7 mouse cellular contexts compared by ENCODE assay signal in the genomic region with DNA sequence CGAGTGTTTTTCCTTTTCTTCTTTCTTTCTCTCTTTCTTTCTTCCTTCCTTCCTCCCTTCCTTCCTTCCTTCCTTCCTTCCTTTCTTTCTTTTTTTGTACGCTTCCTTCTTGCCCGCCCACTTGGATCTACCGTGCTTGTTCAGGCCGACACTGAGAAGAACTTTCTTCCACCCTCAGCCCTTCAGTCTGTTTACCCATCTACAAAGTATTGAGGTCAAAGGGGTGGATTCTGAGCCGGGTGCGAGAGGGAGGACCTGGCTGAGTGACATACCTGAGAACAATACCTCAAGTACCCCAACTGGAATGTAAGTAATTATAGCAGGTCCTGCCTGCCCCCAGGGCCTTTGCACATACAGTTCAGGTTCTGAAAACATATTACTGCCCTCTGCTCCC. TPM values are rescaled to one million over a fixed set of nuclear protein-coding genes. Genes with fewer than 3 reads are reported as not detected.
DNase-seq lines count a peak whose midpoint lies in the region; ATAC-seq lines count a peak whose summit lies in the region.

No protein-coding gene starts in this region.

- H3K27ac ChIP-seq in neural tube, embryonic 11.5 days (ENCODE audit: low read depth, low read length) = peak overlapping the region; percentile 82
- H3K27ac ChIP-seq in forebrain, embryonic 13.5 days = peak overlapping the region; percentile 57; the same call in 1 of the 2 replicates
- H3K27ac ChIP-seq in limb, embryonic 15.5 days = 0 out of 2 replicates have a peak overlapping the region, but pooled peaks have one; percentile 38
- peak overlapping the region; percentile 80; the same call in 1 of the 2 replicates for H3K27ac ChIP-seq in stomach, embryonic 15.5 days

- H3K36me3 ChIP-seq in neural tube, embryonic 11.5 days (ENCODE audit: control insufficient read depth, insufficient read depth, low read length) = peaks cover 2% of the 10 kb centered on the region; the same call in 1 of the 2 replicates
- peaks cover 41% of the 10 kb centered on the region for H3K36me3 ChIP-seq in forebrain, embryonic 13.5 days (ENCODE audit: poor library complexity, severe bottlenecking)
- H3K36me3 ChIP-seq in limb, embryonic 15.5 days = peaks cover 23% of the 10 kb centered on the region
- H3K36me3 ChIP-seq in stomach, embryonic 15.5 days = peaks cover 3% of the 10 kb centered on the region; the same call in 1 of the 2 replicates

- H3K27me3 ChIP-seq in neural tube, embryonic 11.5 days (ENCODE audit: control insufficient read depth, insufficient read depth, low read length) = no peaks in the 10 kb centered on the region
- no peaks in the 10 kb centered on the region for H3K27me3 ChIP-seq in forebrain, embryonic 13.5 days
- H3K27me3 ChIP-seq in limb, embryonic 15.5 days = no peaks in the 10 kb centered on the region
- H3K27me3 ChIP-seq in stomach, embryonic 15.5 days (replicated peaks) = no peaks in the 10 kb centered on the region

- H3K4me3 ChIP-seq in neural tube, embryonic 11.5 days (ENCODE audit: low read depth, low read length) = peak overlapping the region; percentile 89
- H3K4me3 ChIP-seq in forebrain, embryonic 13.5 days = peak overlapping the region; percentile 92
- peak overlapping the region; percentile 73 for H3K4me3 ChIP-seq in limb, embryonic 15.5 days
- peak overlapping the region; percentile 82 for H3K4me3 ChIP-seq in stomach, embryonic 15.5 days (replicated peaks)

- H3K4me1 ChIP-seq in neural tube, embryonic 11.5 days (ENCODE audit: control insufficient read depth, insufficient read depth, low read length) = peaks cover 12% of the 10 kb centered on the region
- peaks cover 54% of the 10 kb centered on the region for H3K4me1 ChIP-seq in forebrain, embryonic 13.5 days
- H3K4me1 ChIP-seq in limb, embryonic 15.5 days = peaks cover 37% of the 10 kb centered on the region
- H3K4me1 ChIP-seq in stomach, embryonic 15.5 days = peaks cover 30% of the 10 kb centered on the region

- H3K9me3 ChIP-seq in neural tube, embryonic 11.5 days (ENCODE audit: control insufficient read depth, low read length) = no peaks in the 10 kb centered on the region
- no peaks in the 10 kb centered on the region for H3K9me3 ChIP-seq in forebrain, embryonic 13.5 days (replicated peaks)
- no peaks in the 10 kb centered on the region for H3K9me3 ChIP-seq in limb, embryonic 15.5 days
- H3K9me3 ChIP-seq in stomach, embryonic 15.5 days = no peaks in the 10 kb centered on the region

- peak overlapping the region; percentile 66 for H3K4me2 ChIP-seq in neural tube, embryonic 11.5 days (ENCODE audit: low read depth)
- peak overlapping the region; percentile 83 for H3K4me2 ChIP-seq in forebrain, embryonic 13.5 days
- H3K4me2 ChIP-seq in limb, embryonic 15.5 days = peak overlapping the region; percentile 88
- peak overlapping the region; percentile 94 for H3K4me2 ChIP-seq in stomach, embryonic 15.5 days

- peak overlapping the region; percentile 37 for H3K9ac ChIP-seq in neural tube, embryonic 11.5 days (ENCODE audit: low read length)
- H3K9ac ChIP-seq in forebrain, embryonic 13.5 days = peak overlapping the region; percentile 98
- no peak overlapping the region for H3K9ac ChIP-seq in limb, embryonic 15.5 days
- no peak overlapping the region for H3K9ac ChIP-seq in stomach, embryonic 15.5 days

- no peak for DNase-seq in neural tube, embryonic 11.5 days (ENCODE audit: low spot score)
- no peak for DNase-seq in neural tube, embryonic 10.5 days (ENCODE audit: extremely low spot score, low spot score)
- DNase-seq in layer of hippocampus, adult 11-12 months (ENCODE audit: low spot score) = no peak
- no peak for DNase-seq in cerebellum, postnatal 4 days (ENCODE audit: low spot score in 2 of 2)

- 25% methylated on average over 7 of the region's 7 CpGs for WGBS in neural tube, embryonic 11.5 days
- WGBS in forebrain, embryonic 13.5 days = 14% methylated on average over 7 of the region's 7 CpGs
- WGBS in limb, embryonic 15.5 days = 12% methylated on average over 7 of the region's 7 CpGs
- 9% methylated on average over 7 of the region's 7 CpGs for WGBS in stomach, embryonic 15.5 days

- no peak for ATAC-seq in neural tube, embryonic 11.5 days (ENCODE audit: insufficient read depth, low FRiP score, low TSS enrichment)
- ATAC-seq in forebrain, embryonic 13.5 days = no peak
- ATAC-seq in limb, embryonic 15.5 days (ENCODE audit: insufficient number of reproducible peaks, low FRiP score, low TSS enrichment, low read depth) = no peak
- no peak for ATAC-seq in stomach, embryonic 15.5 days (ENCODE audit: insufficient read depth, low FRiP score, low read depth)

RNA-seq across cellular contexts. Expression of a gene that starts 0.4 kb away (rescaled TPM):
- polyA plus RNA-seq in neural tube, embryonic 11.5 days (2014; fragmentation: Nextera tagmentation; extraction: Ambion mirVana) = 5.6 and 6.3 TPM in 2 replicates
- 4.0 and 4.5 TPM in 2 replicates for polyA plus RNA-seq in forebrain, embryonic 13.5 days (2015; fragmentation: Nextera tagmentation; extraction: Ambion mirVana)
- polyA plus RNA-seq in limb, embryonic 15.5 days (2015; fragmentation: Nextera tagmentation; extraction: Ambion mirVana) = 1.3 and 1.4 TPM in 2 replicates
- 1.5 and 1.8 TPM in 2 replicates for polyA plus RNA-seq in stomach, embryonic 15.5 days (2015; fragmentation: Nextera tagmentation; extraction: Ambion mirVana)

RNA-seq across cellular contexts. Expression of a gene that starts 1.8 kb away (rescaled TPM):
- polyA plus RNA-seq in neural tube, embryonic 11.5 days (2014; fragmentation: Nextera tagmentation; extraction: Ambion mirVana) = 6.0 and 8.4 TPM in 2 replicates
- 13.4 TPM in 2 replicates for polyA plus RNA-seq in forebrain, embryonic 13.5 days (2015; fragmentation: Nextera tagmentation; extraction: Ambion mirVana)
- polyA plus RNA-seq in limb, embryonic 15.5 days (2015; fragmentation: Nextera tagmentation; extraction: Ambion mirVana) = 16.5 and 19.2 TPM in 2 replicates
- polyA plus RNA-seq in stomach, embryonic 15.5 days (2015; fragmentation: Nextera tagmentation; extraction: Ambion mirVana) = 14.6 and 16.1 TPM in 2 replicates

RNA-seq across cellular contexts. Expression of a gene that starts 17.1 kb away (rescaled TPM):
- polyA plus RNA-seq in neural tube, embryonic 11.5 days (2014; fragmentation: Nextera tagmentation; extraction: Ambion mirVana) = 162 and 170 TPM in 2 replicates
- 185 and 193 TPM in 2 replicates for polyA plus RNA-seq in forebrain, embryonic 13.5 days (2015; fragmentation: Nextera tagmentation; extraction: Ambion mirVana)
- 98.4 and 107 TPM in 2 replicates for polyA plus RNA-seq in limb, embryonic 15.5 days (2015; fragmentation: Nextera tagmentation; extraction: Ambion mirVana)
- polyA plus RNA-seq in stomach, embryonic 15.5 days (2015; fragmentation: Nextera tagmentation; extraction: Ambion mirVana) = 90.2 and 92.4 TPM in 2 replicates

RNA-seq across cellular contexts. Expression of a gene that starts 21.4 kb away (rescaled TPM):
- polyA plus RNA-seq in neural tube, embryonic 11.5 days (2014; fragmentation: Nextera tagmentation; extraction: Ambion mirVana) = 196 and 205 TPM in 2 replicates
- polyA plus RNA-seq in forebrain, embryonic 13.5 days (2015; fragmentation: Nextera tagmentation; extraction: Ambion mirVana) = 212 and 245 TPM in 2 replicates
- polyA plus RNA-seq in limb, embryonic 15.5 days (2015; fragmentation: Nextera tagmentation; extraction: Ambion mirVana) = 100 and 122 TPM in 2 replicates
- 154 and 164 TPM in 2 replicates for polyA plus RNA-seq in stomach, embryonic 15.5 days (2015; fragmentation: Nextera tagmentation; extraction: Ambion mirVana)

RNA-seq across cellular contexts. Expression of a gene that starts 22.7 kb away (rescaled TPM):
- polyA plus RNA-seq in neural tube, embryonic 11.5 days (2014; fragmentation: Nextera tagmentation; extraction: Ambion mirVana) = 60.7 and 63.4 TPM in 2 replicates
- polyA plus RNA-seq in forebrain, embryonic 13.5 days (2015; fragmentation: Nextera tagmentation; extraction: Ambion mirVana) = 93.9 and 95.7 TPM in 2 replicates
- polyA plus RNA-seq in limb, embryonic 15.5 days (2015; fragmentation: Nextera tagmentation; extraction: Ambion mirVana) = 65.7 and 67.2 TPM in 2 replicates
- 42.0 and 44.0 TPM in 2 replicates for polyA plus RNA-seq in stomach, embryonic 15.5 days (2015; fragmentation: Nextera tagmentation; extraction: Ambion mirVana)

Comparison
In these comparisons a context has a peak if more than half of its experiments do, and no peak if none do; other contexts are left out.
1. H3K9ac ChIP-seq: peak in neural tube, embryonic 11.5 days (single experiment) and forebrain, embryonic 13.5 days (single experiment); none in limb, embryonic 15.5 days (single experiment) and stomach, embryonic 15.5 days (single experiment).
2. Peak in every context shown above with its lines, with median percentiles within 50 percentile points of each other: H3K27ac ChIP-seq, H3K4me2 ChIP-seq and H3K4me3 ChIP-seq.